Mouse (Mus musculus): Measurements from ENCODE around the gene Dcps. TPM values are rescaled to one million over a fixed set of nuclear protein-coding genes. Genes with fewer than 3 reads are reported as not detected.
A peak's percentile ranks its signal among the peaks of the same experiment; 100 is the strongest.

Gene Dcps
- polyA plus RNA-seq, 1 experiment from 2014 or later = 50.0 TPM

DNA sequence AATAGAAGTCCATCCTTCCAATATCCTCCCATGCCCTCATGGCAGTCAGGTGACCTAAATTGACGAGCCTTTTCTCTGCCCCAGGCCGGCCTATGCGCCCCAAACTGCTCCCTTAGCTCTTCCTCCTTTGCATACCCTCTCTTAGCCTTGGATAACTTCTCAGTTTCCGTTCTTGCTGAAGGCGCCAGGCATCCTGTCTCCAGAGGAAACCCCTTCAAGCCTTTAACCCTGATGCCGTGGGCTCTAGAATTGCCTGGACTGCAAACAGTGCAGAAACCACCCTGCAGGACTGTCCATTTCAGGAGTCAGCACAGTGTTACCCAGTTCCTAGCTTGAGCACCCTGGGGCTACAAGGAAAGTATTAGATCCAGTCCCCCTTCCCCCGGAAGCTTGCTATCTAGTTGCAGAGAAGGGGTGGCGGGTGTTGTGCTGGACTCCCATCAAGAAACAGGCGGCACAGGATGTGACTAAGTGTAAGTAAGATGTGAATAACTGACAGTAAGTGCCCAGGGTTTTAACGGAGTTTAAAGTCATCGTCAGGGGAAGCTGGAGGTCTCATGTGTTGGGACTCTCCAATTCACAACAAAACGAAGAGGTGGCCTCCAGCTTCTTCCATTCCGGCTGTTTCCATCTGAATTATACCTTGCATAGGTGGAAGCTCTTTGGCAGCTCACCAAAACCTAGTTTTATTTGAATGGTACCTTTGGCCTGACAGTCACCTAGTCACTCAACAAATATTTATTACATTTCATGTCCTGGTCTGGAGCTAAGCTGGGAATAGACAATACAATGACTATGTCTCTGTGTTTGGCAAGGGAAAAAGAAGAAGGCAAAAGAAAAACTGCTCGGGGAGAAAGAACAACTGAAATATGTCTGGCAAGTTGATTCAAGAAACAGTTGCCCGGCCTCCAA lies 58.2 kb downstream of the Dcps start:
- Histone ChIP-seq H3K27me3 (no peaks in the 10 kb centered on the region), H3K36me3 (replicated peaks) (peaks cover 42% of the 10 kb centered on the region), H3K4me2 (peak overlapping the region; percentile 93), H3K9ac (peak overlapping the region; percentile 87), H3K9me3 (replicated peaks) (no peaks in the 10 kb centered on the region), H3K4me3 (replicated peaks) (peak overlapping the region; percentile 79), H3K27ac (replicated peaks) (peak overlapping the region; percentile 92), H3K4me1 (replicated peaks) (peaks cover 96% of the 10 kb centered on the region)
- peak; percentile 5; the same call in 1 of the 2 replicates for ATAC-seq (ENCODE audit: insufficient read depth)
- 8% methylated on average over 15 of the region's 15 CpGs for WGBS (ENCODE audit: insufficient replicate concordance)

DNA sequence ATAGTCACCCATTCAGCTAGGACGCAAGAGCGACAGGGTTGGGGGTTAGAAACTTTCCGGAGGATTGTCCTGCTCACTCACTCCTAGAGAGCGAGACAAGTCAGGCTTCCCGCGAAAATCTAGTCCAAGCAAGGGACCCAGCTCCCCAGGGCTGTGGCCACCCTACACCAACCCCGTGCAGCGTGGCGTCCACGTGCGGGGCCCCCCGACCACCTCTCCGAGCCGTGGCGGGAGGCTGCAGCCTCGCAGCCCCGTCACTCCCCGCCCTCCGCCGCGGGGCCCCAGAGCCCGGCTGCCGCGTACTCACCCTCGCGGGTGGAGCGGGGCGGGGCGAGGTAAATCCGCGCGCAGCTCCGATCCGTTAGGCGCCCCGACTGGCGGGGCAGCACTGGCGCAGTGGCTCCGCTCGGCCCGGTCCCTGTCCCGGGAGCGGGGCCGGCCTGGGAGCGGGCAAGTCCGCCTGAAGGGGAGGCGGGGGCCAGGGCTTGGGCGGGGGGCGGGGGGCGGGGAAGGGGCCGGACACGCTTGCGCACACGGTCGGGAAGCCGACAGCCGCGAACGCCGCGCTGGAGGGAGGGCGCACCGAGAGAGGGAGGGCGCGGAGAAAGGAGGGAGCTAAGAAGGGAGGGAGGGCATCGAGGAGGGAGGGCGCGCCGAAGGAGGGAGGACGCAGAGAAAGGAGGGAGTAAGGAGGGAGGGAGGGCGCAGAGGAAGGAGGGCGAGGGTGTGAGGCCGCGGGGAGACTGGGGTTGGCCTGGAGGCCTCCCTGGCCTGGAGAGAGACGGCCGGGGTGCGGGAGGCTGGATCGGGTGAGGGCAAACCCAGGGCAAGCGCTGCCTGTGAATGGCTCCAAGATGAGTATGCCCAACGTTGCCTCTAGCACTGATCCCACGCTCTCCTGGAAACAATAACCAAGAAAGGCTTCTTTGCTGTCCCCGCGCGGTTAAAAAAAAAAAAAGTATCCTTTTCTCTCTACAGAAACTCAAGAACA lies 59.2 kb downstream of the Dcps start:
- WGBS (ENCODE audit: insufficient replicate concordance) = under 1% methylated on average over 84 of the region's 84 CpGs
- peak; percentile 91 for ATAC-seq (ENCODE audit: insufficient read depth)
- Histone ChIP-seq H3K4me1 (replicated peaks) (peaks cover 96% of the 10 kb centered on the region), H3K9me3 (replicated peaks) (no peaks in the 10 kb centered on the region), H3K4me2 (peak overlapping the region; percentile 93), H3K36me3 (replicated peaks) (peaks cover 46% of the 10 kb centered on the region), H3K9ac (peak overlapping the region; percentile 87), H3K4me3 (replicated peaks) (peak overlapping the region; percentile 79), H3K27ac (replicated peaks) (peak overlapping the region; percentile 92), H3K27me3 (no peaks in the 10 kb centered on the region)

DNA sequence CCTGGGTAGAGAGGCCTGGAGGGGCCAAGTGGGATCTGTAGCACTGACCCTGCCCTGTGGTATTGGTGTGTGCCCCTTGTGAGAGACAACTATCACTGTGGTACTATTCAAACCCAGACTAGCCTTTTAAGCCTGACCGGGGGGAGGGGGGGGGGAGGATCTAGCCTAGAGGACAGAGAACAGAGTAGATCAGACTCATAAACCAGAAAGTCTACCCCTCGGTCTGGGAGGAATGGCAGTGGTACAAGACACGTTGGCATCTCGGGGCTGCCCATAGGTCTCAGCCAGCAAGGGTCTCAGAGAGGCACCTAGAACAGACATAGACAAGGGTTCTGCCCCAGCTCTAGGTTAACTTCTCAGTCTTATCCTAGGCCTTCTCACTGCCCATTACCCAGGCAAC lies 60.1 kb downstream of the Dcps start:
- Histone ChIP-seq H3K4me2 (peak overlapping the region; percentile 93), H3K4me1 (replicated peaks) (peaks cover 96% of the 10 kb centered on the region)

DNA sequence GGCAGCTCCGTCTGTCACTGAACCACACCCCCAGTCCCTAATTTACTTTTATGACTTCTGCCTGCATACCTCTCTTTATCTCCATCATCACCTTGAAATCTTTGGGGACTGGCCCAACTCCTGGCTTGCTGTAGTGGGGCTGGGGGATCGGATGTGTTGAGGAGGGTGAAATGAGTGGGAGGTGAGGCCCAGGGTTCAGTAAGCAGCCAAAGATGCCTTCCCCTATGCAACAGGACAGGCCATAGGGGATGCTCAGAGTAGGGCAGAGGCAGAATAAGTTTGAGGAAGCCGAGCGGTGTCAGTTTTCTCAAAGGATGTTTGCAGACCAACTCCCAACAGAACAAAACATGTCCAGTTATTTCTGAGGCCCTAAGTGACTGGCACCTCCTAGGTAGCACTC lies 60.6 kb downstream of the Dcps start:
- Histone ChIP-seq H3K27me3 (no peaks in the 10 kb centered on the region), H3K4me2 (peak overlapping the region; percentile 93), H3K9me3 (replicated peaks) (no peaks in the 10 kb centered on the region), H3K4me1 (replicated peaks) (peaks cover 96% of the 10 kb centered on the region), H3K27ac (replicated peaks) (peak overlapping the region; percentile 92), H3K9ac (peak overlapping the region; percentile 87), H3K36me3 (replicated peaks) (peaks cover 38% of the 10 kb centered on the region), H3K4me3 (replicated peaks) (peak overlapping the region; percentile 79)
- no peak for ATAC-seq (ENCODE audit: insufficient read depth)
- WGBS (ENCODE audit: insufficient replicate concordance) = 22% methylated on average over 3 of the region's 4 CpGs

More for the DNA sequence above, 60.1 kb downstream of the Dcps start:
- H3K27ac ChIP-seq (replicated peaks) = peak overlapping the region; percentile 92
- H3K36me3 ChIP-seq (replicated peaks) = peaks cover 42% of the 10 kb centered on the region
- peak overlapping the region; percentile 87 for H3K9ac ChIP-seq
- no peaks in the 10 kb centered on the region for H3K27me3 ChIP-seq
- peak overlapping the region; percentile 79 for H3K4me3 ChIP-seq (replicated peaks)
- ATAC-seq (ENCODE audit: insufficient read depth) = no peak
- no peaks in the 10 kb centered on the region for H3K9me3 ChIP-seq (replicated peaks)
- WGBS (ENCODE audit: insufficient replicate concordance) = 16% methylated on average over 4 of the region's 4 CpGs

DNA sequence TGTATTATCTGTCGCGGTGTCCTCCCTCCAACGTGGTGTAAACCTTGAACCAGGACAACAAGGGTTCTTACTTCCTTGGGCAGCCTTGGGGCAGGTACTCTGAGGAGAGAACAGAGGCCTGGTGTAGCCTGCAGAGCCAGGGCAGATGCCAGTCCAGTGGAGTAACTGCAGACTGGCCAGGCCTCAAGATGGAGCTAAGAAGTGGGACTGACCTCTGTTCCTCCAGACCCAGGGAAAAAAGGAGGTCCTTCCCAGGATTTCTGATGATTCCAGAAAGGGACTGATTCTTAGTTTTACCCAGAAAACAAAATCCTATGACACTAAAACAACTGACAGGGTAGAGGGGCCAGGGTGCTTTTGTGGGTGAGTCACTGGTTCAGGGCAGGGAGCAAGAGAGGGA lies 61.6 kb downstream of the Dcps start:
- H3K27ac ChIP-seq (replicated peaks) = peak overlapping the region; percentile 62
- H3K4me3 ChIP-seq (replicated peaks) = peak overlapping the region; percentile 79
- WGBS (ENCODE audit: insufficient replicate concordance) = 74% methylated on average over 3 of the region's 3 CpGs
- H3K9ac ChIP-seq = peak overlapping the region; percentile 87
- H3K36me3 ChIP-seq (replicated peaks) = peaks cover 32% of the 10 kb centered on the region
- no peak for ATAC-seq (ENCODE audit: insufficient read depth)
- no peaks in the 10 kb centered on the region for H3K9me3 ChIP-seq (replicated peaks)
- H3K4me1 ChIP-seq (replicated peaks) = peaks cover 96% of the 10 kb centered on the region
- no peaks in the 10 kb centered on the region for H3K27me3 ChIP-seq
- peak overlapping the region; percentile 93 for H3K4me2 ChIP-seq

DNA sequence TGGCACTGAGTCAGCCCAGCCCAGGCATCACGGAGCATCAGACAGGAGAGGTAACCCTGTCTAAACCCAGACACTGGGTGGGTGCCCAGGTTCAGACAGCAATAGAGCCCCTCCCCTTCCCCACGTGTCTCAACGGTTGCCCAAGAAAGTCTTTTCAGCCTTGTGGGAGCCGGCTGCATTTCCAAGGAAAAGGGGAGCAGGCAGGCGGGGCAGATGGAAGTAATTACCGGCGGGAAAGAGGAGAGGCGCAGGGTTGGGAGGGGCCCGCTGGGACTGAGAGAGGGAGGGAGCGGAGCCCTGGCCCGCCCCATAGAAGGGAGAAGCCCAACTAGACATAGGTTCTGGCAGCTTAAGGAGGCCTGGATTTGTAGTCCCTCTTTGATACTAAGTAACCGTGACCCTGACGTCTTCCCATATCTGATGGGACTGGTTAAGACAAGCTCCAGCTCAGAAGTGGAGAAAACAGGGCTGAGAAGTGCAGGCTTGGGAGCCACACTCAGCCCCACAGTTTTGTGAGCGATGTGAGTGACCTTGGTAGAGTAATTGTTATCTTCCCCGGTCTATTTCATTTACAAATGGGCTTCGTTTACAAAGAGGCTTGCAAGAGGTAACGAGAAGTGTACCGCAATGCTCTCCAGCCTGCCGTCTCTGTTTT lies 63.8 kb downstream of the Dcps start:
- WGBS (ENCODE audit: insufficient replicate concordance) = 65% methylated on average over 19 of the region's 19 CpGs
- Histone ChIP-seq H3K27ac (replicated peaks) (peak overlapping the region; percentile 76), H3K36me3 (replicated peaks) (peaks cover 37% of the 10 kb centered on the region), H3K4me3 (replicated peaks) (0 out of 2 replicates have a peak overlapping the region, but pooled peaks have one; percentile 2), H3K9ac (peak overlapping the region; percentile 15; the same call in 1 of the 2 replicates), H3K4me1 (replicated peaks) (peaks cover 96% of the 10 kb centered on the region), H3K27me3 (no peaks in the 10 kb centered on the region), H3K4me2 (peak overlapping the region; percentile 32), H3K9me3 (replicated peaks) (no peaks in the 10 kb centered on the region)
- no peak for ATAC-seq (ENCODE audit: insufficient read depth)

DNA sequence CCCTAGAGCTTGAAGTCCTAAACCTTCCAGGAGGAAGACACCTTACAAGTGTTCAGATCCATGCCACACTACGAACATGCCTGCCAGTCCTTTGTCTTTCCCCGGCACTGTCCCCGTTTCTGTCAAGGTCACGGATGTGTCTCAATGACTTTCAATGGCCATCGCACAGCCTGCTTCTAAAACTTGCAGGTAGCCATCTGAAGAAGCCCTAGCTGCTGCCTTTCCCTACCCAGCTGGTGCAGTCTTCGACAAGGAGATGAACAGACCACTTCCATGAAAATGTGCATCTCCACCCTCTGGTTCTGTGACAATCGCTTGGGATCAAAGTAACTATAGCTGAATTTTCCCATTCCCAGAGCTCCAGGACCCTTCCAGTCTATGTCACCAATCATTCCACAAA lies 64.4 kb downstream of the Dcps start:
- Histone ChIP-seq H3K4me1 (replicated peaks) (peaks cover 97% of the 10 kb centered on the region), H3K27ac (replicated peaks) (peak overlapping the region; percentile 76), H3K36me3 (replicated peaks) (peaks cover 38% of the 10 kb centered on the region), H3K27me3 (no peaks in the 10 kb centered on the region), H3K4me2 (peak overlapping the region; percentile 32), H3K9ac (no peak overlapping the region), H3K9me3 (replicated peaks) (no peaks in the 10 kb centered on the region), H3K4me3 (replicated peaks) (no peak overlapping the region)
- WGBS (ENCODE audit: insufficient replicate concordance) = 82% methylated on average over 7 of the region's 7 CpGs
- no peak for ATAC-seq (ENCODE audit: insufficient read depth)

DNA sequence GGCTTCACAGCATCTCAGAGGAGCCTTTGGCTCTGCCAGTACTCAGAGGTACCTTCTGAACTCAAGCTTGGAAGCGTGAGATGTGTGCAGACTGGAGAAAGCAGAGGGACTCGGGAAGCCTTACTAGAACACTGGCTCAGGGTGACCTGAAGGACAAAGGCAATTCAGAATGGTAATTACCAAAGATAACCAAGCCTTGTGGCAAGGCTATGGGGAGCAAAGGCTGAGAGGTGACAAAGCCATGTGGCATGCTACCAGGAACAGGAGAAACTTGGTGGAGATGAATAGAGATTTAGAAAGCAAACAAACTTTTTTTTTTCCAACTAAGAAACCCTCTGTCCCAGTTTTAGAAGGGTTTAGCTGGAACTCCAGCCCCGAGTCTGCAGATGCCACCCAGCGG lies 65.3 kb downstream of the Dcps start:
- no peak for ATAC-seq (ENCODE audit: insufficient read depth)
- Histone ChIP-seq H3K27ac (replicated peaks) (peak overlapping the region; percentile 76), H3K4me3 (replicated peaks) (no peak overlapping the region), H3K4me2 (peak overlapping the region; percentile 31), H3K9me3 (replicated peaks) (no peaks in the 10 kb centered on the region), H3K4me1 (replicated peaks) (peaks cover 97% of the 10 kb centered on the region), H3K36me3 (replicated peaks) (peaks cover 38% of the 10 kb centered on the region), H3K27me3 (no peaks in the 10 kb centered on the region), H3K9ac (peak overlapping the region; percentile 31; the same call in 1 of the 2 replicates)
- WGBS (ENCODE audit: insufficient replicate concordance) = 67% methylated on average over 4 of the region's 4 CpGs

DNA sequence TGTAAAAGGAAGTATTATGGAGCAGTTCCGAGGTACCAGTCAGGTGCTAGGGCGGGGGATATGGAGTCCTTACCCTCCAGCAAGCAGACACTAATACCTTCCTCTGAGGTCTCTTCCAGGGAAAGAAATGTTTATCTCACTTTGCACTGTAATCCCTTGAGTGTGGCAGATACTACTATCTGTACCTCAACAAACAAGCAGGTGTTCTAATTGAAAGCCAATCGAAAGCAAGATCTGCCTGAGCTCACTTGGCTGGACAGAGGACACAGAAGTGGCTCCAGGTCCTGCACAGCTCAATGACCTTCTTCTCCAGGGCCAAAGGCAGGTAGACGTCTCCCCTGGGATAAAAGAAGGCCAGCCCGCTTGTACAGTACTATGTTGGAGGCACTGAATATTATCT lies 65.8 kb downstream of the Dcps start:
- Histone ChIP-seq H3K4me2 (peak overlapping the region; percentile 31), H3K4me1 (replicated peaks) (peaks cover 97% of the 10 kb centered on the region), H3K27ac (replicated peaks) (peak overlapping the region; percentile 76), H3K36me3 (replicated peaks) (peaks cover 38% of the 10 kb centered on the region), H3K9me3 (replicated peaks) (no peaks in the 10 kb centered on the region), H3K27me3 (no peaks in the 10 kb centered on the region), H3K4me3 (replicated peaks) (no peak overlapping the region), H3K9ac (0 out of 2 replicates have a peak overlapping the region, but pooled peaks have one; percentile 31)
- WGBS (ENCODE audit: insufficient replicate concordance) = 40% methylated on average over 5 of the region's 5 CpGs
- ATAC-seq (ENCODE audit: insufficient read depth) = peak; percentile 12; the same call in 1 of the 2 replicates

DNA sequence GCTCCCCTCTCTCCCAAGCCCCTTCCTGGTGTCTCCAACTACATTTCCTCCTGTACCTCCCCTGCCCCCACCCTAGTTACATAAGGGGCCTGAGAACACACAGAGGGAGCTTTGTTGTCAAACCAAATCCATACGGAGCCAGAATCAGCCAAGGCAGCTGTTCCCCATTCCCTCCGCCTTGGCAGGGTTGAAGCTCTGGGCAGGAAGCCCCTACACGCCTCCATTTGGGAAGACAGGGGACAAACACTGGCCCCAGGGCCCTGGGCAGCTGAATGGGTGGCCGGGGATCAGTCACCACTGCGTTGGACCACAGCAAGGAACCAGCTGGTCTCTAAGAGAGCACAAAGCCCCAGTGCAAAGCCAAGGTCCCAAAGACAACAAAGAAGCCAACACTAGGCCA lies 66.9 kb downstream of the Dcps start:
- no peak overlapping the region; the same call in 1 of the 2 replicates for H3K9ac ChIP-seq

More for the DNA sequence above, 66.9 kb downstream of the Dcps start:
- H3K27me3 ChIP-seq = no peaks in the 10 kb centered on the region
- peaks cover 42% of the 10 kb centered on the region for H3K36me3 ChIP-seq (replicated peaks)
- H3K4me1 ChIP-seq (replicated peaks) = peaks cover 96% of the 10 kb centered on the region
- peak overlapping the region; percentile 76 for H3K27ac ChIP-seq (replicated peaks)
- H3K4me2 ChIP-seq = peak overlapping the region; percentile 31; the same call in 1 of the 2 replicates
- ATAC-seq (ENCODE audit: insufficient read depth) = no peak
- no peak overlapping the region for H3K4me3 ChIP-seq (replicated peaks)
- no peaks in the 10 kb centered on the region for H3K9me3 ChIP-seq (replicated peaks)
- WGBS (ENCODE audit: insufficient replicate concordance) = 57% methylated on average over 5 of the region's 5 CpGs
